Mouse (Mus musculus): Measurements from ENCODE around the gene Dlg3.

- peak; percentile 64 for TF ChIP-seq CTCF (IDR thresholded peaks at IDR 0.05; ENCODE audit: borderline replicate concordance, extremely low read depth, insufficient read depth, insufficient read length)
- no peak for TF ChIP-seq POLR2A (IDR thresholded peaks at IDR 0.05; ENCODE audit: borderline replicate concordance, extremely low read depth, insufficient read depth, insufficient read length, poor library complexity, severe bottlenecking)
Measured at GRCm38 (mm10) chrX:100774341-100774811, 6.9 kb downstream of the Dlg3 start.

Measured in brain, embryonic 14.5 days (tissue).